In the genomic region with DNA sequence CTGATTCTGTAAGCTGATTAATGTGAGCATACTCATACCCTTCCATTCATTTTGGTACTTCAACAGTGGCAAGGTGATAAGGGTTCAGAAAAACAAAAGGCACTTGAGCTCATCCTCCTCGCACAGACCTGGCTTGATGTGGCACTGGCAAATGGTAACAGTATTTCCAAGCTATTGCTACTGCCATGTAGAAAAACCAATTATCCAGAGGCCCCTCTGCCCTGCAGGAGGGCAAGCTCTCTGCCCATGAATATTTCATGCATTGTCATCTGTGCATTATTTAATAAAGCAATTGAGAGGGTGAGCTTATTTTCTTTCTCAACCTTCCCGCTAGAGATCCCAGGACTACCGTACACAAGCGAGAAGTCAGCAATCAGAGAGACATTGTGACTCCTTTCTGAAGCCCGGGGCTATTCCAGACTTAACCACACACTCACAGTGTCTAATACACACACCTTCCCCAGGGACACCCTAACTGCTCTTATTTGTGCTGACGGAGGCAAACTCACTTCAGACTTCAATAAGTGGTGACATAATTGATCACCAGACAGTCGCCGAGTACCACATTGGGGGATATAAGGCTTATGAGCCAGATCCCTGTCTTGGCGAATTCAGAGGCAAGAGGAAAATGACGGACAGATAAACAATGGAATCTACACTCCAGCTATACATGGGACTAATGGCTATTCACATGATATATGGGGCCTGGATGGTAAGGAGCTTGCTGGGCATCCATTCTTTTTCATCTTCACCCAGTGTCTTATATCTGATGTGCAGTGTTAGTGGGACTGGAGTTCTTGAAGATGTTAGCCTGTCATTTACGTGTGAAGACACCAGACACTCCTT, we compare ENCODE assay signal across 25 mouse cellular contexts.
DNase-seq lines count a peak whose midpoint lies in the region; ATAC-seq and TF ChIP-seq lines count a peak whose summit lies in the region.
"Had no signal": no experiment of that assay in that cellular context is flagged by ENCODE, and none has a peak within 500 bp of the region (broad histone marks: within the 10 kb centered on the region; RNA-seq: fewer than 3 reads in every experiment).

No protein-coding gene starts in this region.

- no peaks in the 10 kb centered on the region for H3K4me1 ChIP-seq in neural tube, embryonic 11.5 days (ENCODE audit: control insufficient read depth, insufficient read depth, low read length)
- peaks cover 6% of the 10 kb centered on the region for H3K4me1 ChIP-seq in neural tube, embryonic 12.5 days
- no peaks in the 10 kb centered on the region for H3K4me1 ChIP-seq in thymus, adult 2 months (replicated peaks; ENCODE audit: control insufficient read depth, insufficient read depth, low read length)
- H3K4me1 ChIP-seq: heart, embryonic 12.5 days; megakaryocyte, embryonic 14.5 days; stomach, embryonic 15.5 days had no signal

- intact Hi-C loops in left cerebral cortex, postnatal 36 days (cut with DNase I) = no loop called here

- peak; percentile 27 for DNase-seq in neural tube, embryonic 11.5 days (ENCODE audit: low spot score)
- no peak for DNase-seq in neural tube, embryonic 10.5 days (ENCODE audit: extremely low spot score, low spot score)
- peak; percentile 44 for DNase-seq in mesoderm, embryonic 11.5 days (ENCODE audit: low read depth, low spot score)
- DNase-seq in adipocyte (ENCODE audit: low spot score) = no peak
- no peak for DNase-seq in thymus, adult 2 months
- DNase-seq in left cerebral cortex, postnatal 36 days (ENCODE audit: low spot score in 2 of 2) = no peak
- DNase-seq: adrenal gland, postnatal 10 days; B cell, adult 2 months; cerebellum, adult 11 months; cerebellum, postnatal 10 days; embryo, embryonic 11 days; heart, postnatal 14 days; kidney, adult 8-10 months; kidney, postnatal 14 days; layer of hippocampus, adult 9-11 months; lung, adult 2 months; thymus, adult 18-20 months had no signal

- H3K27ac ChIP-seq in neural tube, embryonic 11.5 days (ENCODE audit: low read depth, low read length) = 0 out of 2 replicates have a peak overlapping the region, but pooled peaks have one; percentile 62
- peak overlapping the region; percentile 12; the same call in 1 of the 2 replicates for H3K27ac ChIP-seq in neural tube, embryonic 12.5 days
- H3K27ac ChIP-seq in thymus, adult 2 months (ENCODE audit: control insufficient read depth, insufficient read depth, low read length) = no peak overlapping the region
- H3K27ac ChIP-seq: left cerebral cortex, adult 2 months; stomach, embryonic 15.5 days had no signal

- TF ChIP-seq CTCF in thymus, adult 2 months (IDR thresholded peaks at IDR 0.05; ENCODE audit: borderline replicate concordance, control insufficient read depth, extremely low read depth, insufficient read depth, low read length, poor library complexity) = no peak

- no peak for ATAC-seq in neural tube, embryonic 11.5 days (ENCODE audit: insufficient read depth, low FRiP score, low TSS enrichment)
- peak; percentile 89 for ATAC-seq in neural tube, embryonic 12.5 days (ENCODE audit: low FRiP score, low read depth)
- ATAC-seq: forebrain, embryonic 16.5 days; inflammation-experienced regulatory T-cells, adult 6 months had no signal

- whole genome bisulfite sequencing in neural tube, embryonic 11.5 days = 76% methylated on average over 11 of the region's 11 CpGs
- WGBS in neural tube, embryonic 12.5 days = 62% methylated on average over 11 of the region's 11 CpGs
- WGBS in thymus, adult 2 months = 93% methylated on average over 11 of the region's 11 CpGs

- H3K9me3 ChIP-seq in neural tube, embryonic 11.5 days (ENCODE audit: control insufficient read depth, low read length) = no peaks in the 10 kb centered on the region
- peaks cover 7% of the 10 kb centered on the region; the same call in 1 of the 2 replicates for H3K9me3 ChIP-seq in neural tube, embryonic 12.5 days
- H3K9me3 ChIP-seq: stomach, embryonic 15.5 days had no signal

- H3K27me3 ChIP-seq in neural tube, embryonic 11.5 days (ENCODE audit: control insufficient read depth, insufficient read depth, low read length) = no peaks in the 10 kb centered on the region
- peaks cover 5% of the 10 kb centered on the region; the same call in 1 of the 2 replicates for H3K27me3 ChIP-seq in neural tube, embryonic 12.5 days (replicated peaks)
- H3K27me3 ChIP-seq in thymus, adult 2 months (ENCODE audit: control insufficient read depth, insufficient read depth, low read length) = no peaks in the 10 kb centered on the region
- H3K27me3 ChIP-seq: heart, embryonic 12.5 days; megakaryocyte, embryonic 14.5 days; stomach, embryonic 15.5 days had no signal

- no peak for TF ChIP-seq POLR2A in thymus, adult 2 months (IDR thresholded peaks at IDR 0.05; ENCODE audit: control insufficient read depth, extremely low read depth, insufficient read depth, low read length, poor library complexity)

- H3K4me2 ChIP-seq in neural tube, embryonic 11.5 days (ENCODE audit: low read depth) = no peak overlapping the region
- no peak overlapping the region for H3K4me2 ChIP-seq in neural tube, embryonic 12.5 days (replicated peaks)
- H3K4me2 ChIP-seq: heart, embryonic 12.5 days; liver, embryonic 11.5 days; stomach, embryonic 15.5 days had no signal

- no peaks in the 10 kb centered on the region; the same call in 1 of the 2 replicates for H3K36me3 ChIP-seq in neural tube, embryonic 11.5 days (ENCODE audit: control insufficient read depth, insufficient read depth, low read length)
- H3K36me3 ChIP-seq in neural tube, embryonic 12.5 days = no peaks in the 10 kb centered on the region
- no peaks in the 10 kb centered on the region for H3K36me3 ChIP-seq in thymus, adult 2 months (ENCODE audit: control insufficient read depth, insufficient read depth, low read length)
- H3K36me3 ChIP-seq: heart, embryonic 12.5 days; stomach, embryonic 15.5 days had no signal

- no peak overlapping the region for H3K9ac ChIP-seq in neural tube, embryonic 11.5 days (ENCODE audit: low read length)
- no peak overlapping the region for H3K9ac ChIP-seq in neural tube, embryonic 12.5 days
- H3K9ac ChIP-seq: heart, embryonic 12.5 days; stomach, embryonic 15.5 days had no signal

- H3K4me3 ChIP-seq in neural tube, embryonic 11.5 days (ENCODE audit: low read depth, low read length) = no peak overlapping the region
- no peak overlapping the region for H3K4me3 ChIP-seq in neural tube, embryonic 12.5 days
- H3K4me3 ChIP-seq in thymus, adult 2 months (ENCODE audit: control insufficient read depth, insufficient read depth, low read length) = no peak overlapping the region
- H3K4me3 ChIP-seq: heart, embryonic 12.5 days; left cerebral cortex, adult 2 months; megakaryocyte, embryonic 14.5 days; stomach, embryonic 15.5 days had no signal

Comparison
In these comparisons a context has a peak if more than half of its experiments do, and no peak if none do; other contexts are left out.
1. DNase-seq: peak in neural tube, embryonic 11.5 days (single experiment) and mesoderm, embryonic 11.5 days (single experiment); none in neural tube, embryonic 10.5 days (single experiment), adipocyte (single experiment), thymus, adult 2 months (single experiment) and left cerebral cortex, postnatal 36 days (0 of 2).